Mouse (Mus musculus): ENCODE data around the gene Olfr533. TPM values are rescaled to one million over a fixed set of nuclear protein-coding genes. Genes with fewer than 3 reads are reported as not detected.
"Not testable (repeated sequence)": the region's sequence is repeated elsewhere in the genome, so short reads cannot be mapped to it uniquely, and the experiment has no call there.

Gene Olfr533
- total RNA-seq (2021), result not detected
- long read RNA-seq, experiment 1, result 0 reads
- long read RNA-seq, experiment 2, result 0 reads

- not testable (repeated sequence) for DNase-seq (ENCODE audit: low spot score in 2 of 2)
These were observed at the start of gene Olfr533 for GRCm38 (mm10) chr7:140463070-140463469. Gene Olfr533 (plus strand): TSS chr7:140463370.

GRCm38 (mm10) chr7:140421539-140421938 is 41.6 kb upstream of the Olfr533 start, which contains the start of gene Olfr532:
Gene Olfr532 (minus strand): TSS chr7:140421639.
- DNase-seq (ENCODE audit: low spot score in 2 of 2), result no peak

- DNase-seq (ENCODE audit: low spot score in 2 of 2), result no peak
These were observed 20.0 kb upstream of the Olfr533 start for GRCm38 (mm10) chr7:140443141-140443540.

GRCm38 (mm10) chr7:140477886-140478285 is 14.7 kb downstream of the Olfr533 start:
- DNase-seq (ENCODE audit: low spot score in 2 of 2), result no peak

- DNase-seq (ENCODE audit: low spot score in 2 of 2), result no peak
These were observed 15.6 kb downstream of the Olfr533 start for GRCm38 (mm10) chr7:140478733-140479132.

- DNase-seq (ENCODE audit: low spot score in 2 of 2), result no peak
These were observed 20.7 kb downstream of the Olfr533 start, which contains the start of gene Olfr535 for GRCm38 (mm10) chr7:140483916-140484315. Gene Olfr535 (plus strand): TSS chr7:140484216.

GRCm38 (mm10) chr7:140488981-140489380 is 25.8 kb downstream of the Olfr533 start:
- no peak for DNase-seq (ENCODE audit: low spot score in 2 of 2)

- no peak for DNase-seq (ENCODE audit: low spot score in 2 of 2)
These were observed 31.1 kb downstream of the Olfr533 start for GRCm38 (mm10) chr7:140494231-140494630.

GRCm38 (mm10) chr7:140494702-140495101 is 31.5 kb downstream of the Olfr533 start:
- DNase-seq (ENCODE audit: low spot score in 2 of 2), result no peak

GRCm38 (mm10) chr7:140507346-140508021 is 44.3 kb downstream of the Olfr533 start, which contains the start of gene Olfr536:
Gene Olfr536 (minus strand): TSS chr7:140507396.
- DNase-seq (ENCODE audit: low spot score in 2 of 2), result not testable (repeated sequence)

Other genes starting within 250 kb of the Olfr533 start
- not detected for gene Cd163l1, start 245.1 kb upstream of the Olfr533 start, total RNA-seq (2021)
- not detected for gene 5830411N06Rik, start 216.1 kb upstream of the Olfr533 start, total RNA-seq (2021)
- gene Olfr525, start 142.5 kb upstream of the Olfr533 start, total RNA-seq (2021), result not detected
- gene Olfr527, start 129.4 kb upstream of the Olfr533 start, total RNA-seq (2021), result not detected
- gene Olfr60, start 101.7 kb upstream of the Olfr533 start, total RNA-seq (2021), result not detected
- not detected for gene Olfr530, start 87.0 kb upstream of the Olfr533 start, total RNA-seq (2021)
- not detected for gene Olfr531, start 60.5 kb upstream of the Olfr533 start, total RNA-seq (2021)
- gene Olfr532, start 41.7 kb upstream of the Olfr533 start, total RNA-seq (2021), result not detected
- gene Olfr535, start 20.8 kb downstream of the Olfr533 start, total RNA-seq (2021), result not detected
- not detected for gene Olfr536, start 44.0 kb downstream of the Olfr533 start, total RNA-seq (2021)
- not detected for gene Olfr538, start 104.5 kb downstream of the Olfr533 start, total RNA-seq (2021)
- not detected for gene Olfr46, start 137.9 kb downstream of the Olfr533 start, total RNA-seq (2021)
- not detected for gene Olfr61, start 165.6 kb downstream of the Olfr533 start, total RNA-seq (2021)
- gene Olfr53, start 183.1 kb downstream of the Olfr533 start, total RNA-seq (2021), result not detected
- not detected for gene Olfr539, start 196.6 kb downstream of the Olfr533 start, total RNA-seq (2021)
- gene Olfr45, start 218.6 kb downstream of the Olfr533 start, total RNA-seq (2021), result not detected
- not detected for gene Olfr541, start 233.9 kb downstream of the Olfr533 start, total RNA-seq (2021)